17 mouse cellular contexts compared by ENCODE assay signal in genomic region chr14:118676308-118676994, GRCm38 (mm10).
"Had no signal": no experiment of that assay in that cellular context is flagged by ENCODE, and none has a peak within 500 bp of the region (broad histone marks: within the 10 kb centered on the region; RNA-seq: fewer than 3 reads in every experiment).

No protein-coding gene starts in this region.

- DNase-seq: lung, postnatal 14 days; right cerebral cortex, postnatal 4 days; spleen, adult 18-20 months; thymus, postnatal 4 days had no signal

- H3K4me2 ChIP-seq: liver, embryonic 11.5 days; lung, embryonic 15.5 days; midbrain, embryonic 11.5 days; midbrain, embryonic 15.5 days; neural tube, embryonic 12.5 days; stomach, embryonic 15.5 days had no signal

- H3K9me3 ChIP-seq: limb, embryonic 10.5 days; lung, embryonic 15.5 days; midbrain, embryonic 15.5 days; neural tube, embryonic 12.5 days; stomach, embryonic 15.5 days had no signal

- H3K4me1 ChIP-seq: lung, embryonic 15.5 days; midbrain, embryonic 15.5 days; neural tube, embryonic 12.5 days had no signal

- H3K9ac ChIP-seq: lung, embryonic 15.5 days; midbrain, embryonic 15.5 days; neural tube, embryonic 12.5 days; stomach, embryonic 15.5 days had no signal

- ATAC-seq: hindbrain, embryonic 16.5 days; inflammation-experienced regulatory T-cells, adult 6 months; intestine, postnatal 0 days; midbrain, embryonic 15.5 days had no signal

- H3K27me3 ChIP-seq: lung, embryonic 15.5 days; midbrain, embryonic 15.5 days; neural tube, embryonic 12.5 days; stomach, embryonic 15.5 days had no signal

- H3K27ac ChIP-seq: left cerebral cortex, adult 2 months; limb, embryonic 10.5 days; lung, embryonic 15.5 days; macrophage; midbrain, embryonic 15.5 days; neural tube, embryonic 12.5 days; stomach, embryonic 15.5 days had no signal

- H3K4me3 ChIP-seq: left cerebral cortex, adult 2 months; limb, embryonic 10.5 days; lung, embryonic 15.5 days; megakaryocyte, embryonic 14.5 days; midbrain, embryonic 15.5 days; neural tube, embryonic 12.5 days; stomach, embryonic 15.5 days had no signal

- H3K36me3 ChIP-seq: limb, embryonic 10.5 days; lung, embryonic 15.5 days; midbrain, embryonic 15.5 days; neural tube, embryonic 12.5 days; stomach, embryonic 15.5 days had no signal
